Mouse (Mus musculus): Measurements from ENCODE around the gene Nipal1. TPM values are rescaled to one million over a fixed set of nuclear protein-coding genes. Genes with fewer than 3 reads are reported as not detected.

Gene Nipal1
- 5.6 and 7.4 TPM in 2 replicates for polyA plus RNA-seq (2012; rRNA removed)

DNA sequence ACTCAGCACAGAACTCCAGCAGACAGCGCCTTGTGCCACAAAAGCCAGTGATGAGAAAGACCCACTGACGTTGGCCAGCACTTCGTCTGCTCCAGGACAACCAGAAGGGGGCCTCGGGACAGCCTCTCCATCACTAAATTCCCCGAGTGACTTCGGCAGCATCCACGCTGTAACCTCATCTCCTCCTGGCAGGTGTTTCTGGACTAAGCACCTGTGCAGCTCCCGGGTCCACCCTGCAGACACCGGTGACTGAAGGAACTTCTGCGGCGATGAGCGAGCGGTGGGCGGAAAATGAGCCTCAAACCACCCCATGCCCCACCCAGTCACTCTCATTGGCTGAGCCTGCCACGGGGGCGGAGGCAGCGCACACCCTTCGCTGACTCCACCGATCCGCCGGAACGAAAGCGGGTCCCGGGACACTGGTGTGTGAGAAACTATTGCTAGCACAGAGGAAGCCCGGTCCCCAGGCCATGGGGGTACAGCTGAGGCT is at the start of gene Nipal1:
Nipal1 (plus strand) TSS at position 378 of the 490 bp plus-strand sequence.

DNA sequence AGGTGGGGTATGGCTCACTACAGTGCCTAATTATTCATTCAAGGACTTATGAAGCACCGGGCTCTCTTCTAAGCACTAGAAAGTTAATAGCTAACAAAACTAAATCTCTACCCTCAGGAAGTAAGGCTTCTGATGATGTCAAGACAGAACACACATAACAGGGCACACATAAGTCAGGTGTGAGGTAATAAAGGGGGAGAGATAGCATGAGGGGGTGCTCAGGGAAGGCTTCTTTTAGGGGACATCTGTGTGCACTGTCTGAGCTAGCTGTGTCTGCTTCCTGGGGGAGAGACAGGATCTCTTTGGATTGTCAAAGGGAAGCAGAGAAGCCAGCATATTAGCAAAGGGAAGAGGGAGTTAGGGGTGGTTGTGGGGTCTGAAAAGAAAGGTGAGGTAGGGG is 3.4 kb upstream of the Nipal1 start, which contains the start of gene Cnga1:
Cnga1 (minus strand) TSS at position 101 of the 400 bp plus-strand sequence.

Other genes starting within 250 kb of the Nipal1 start
- gene Corin, start 143.3 kb upstream of the Nipal1 start, polyA plus RNA-seq (2012; rRNA removed): not detected in 2 replicates
- gene Nfxl1, start 88.1 kb upstream of the Nipal1 start, polyA plus RNA-seq (2012; rRNA removed): 4.6 and 5.0 TPM in 2 replicates
- gene Zar1, start 66.5 kb upstream of the Nipal1 start, polyA plus RNA-seq (2012; rRNA removed): not detected in 2 replicates
- not detected in 2 replicates for gene Gm5868, start 60.2 kb upstream of the Nipal1 start, polyA plus RNA-seq (2012; rRNA removed)
- not detected in 2 replicates for gene Cnga1, start 3.5 kb upstream of the Nipal1 start, polyA plus RNA-seq (2012; rRNA removed)
- 0.14 and 0.20 TPM in 2 replicates for gene Txk, start 105.0 kb downstream of the Nipal1 start, polyA plus RNA-seq (2012; rRNA removed)
- gene Tec, start 220.7 kb downstream of the Nipal1 start, polyA plus RNA-seq (2012; rRNA removed): 3.0 and 3.6 TPM in 2 replicates